Mouse (Mus musculus): ENCODE measurements around the gene Ltbr.

DNA sequence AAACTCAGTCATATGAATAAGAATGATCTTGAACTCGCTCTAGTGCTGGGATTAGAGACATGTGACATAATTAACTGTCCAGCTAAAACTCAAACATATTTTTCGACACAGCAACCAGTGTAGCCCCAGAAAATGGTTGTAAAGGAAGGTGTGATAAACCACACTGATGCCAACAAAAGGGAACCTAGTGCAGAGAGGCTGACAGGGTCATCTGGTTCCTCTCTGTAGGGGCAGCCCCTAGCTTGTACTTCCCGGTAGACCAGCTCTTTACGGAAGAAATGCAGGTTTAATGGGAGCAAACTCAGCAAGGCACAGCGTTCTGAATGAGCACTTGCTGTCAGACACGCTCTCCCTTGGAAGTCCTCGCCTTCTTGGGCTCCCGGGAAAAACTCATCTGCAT lies 34.0 kb downstream of the Ltbr start:
- TF ChIP-seq CTCF (IDR thresholded peaks at IDR 0.05; ENCODE audit: control insufficient read depth, insufficient read depth, insufficient replicate concordance, low read depth, low read length) = no peak
- no peak for TF ChIP-seq POLR2A (IDR thresholded peaks at IDR 0.05; ENCODE audit: control insufficient read depth, low read depth, low read length)
